Mouse (Mus musculus): ENCODE measurements around the gene Usf2. TPM values are rescaled to one million over a fixed set of nuclear protein-coding genes. Genes with fewer than 3 reads are reported as not detected.

Gene Usf2
- polyA plus RNA-seq (2012; rRNA removed) = 288 and 342 TPM in 2 replicates

GRCm38 (mm10) chr7:30956756-30957366 lies at the start of gene Usf2:
TSS of gene Usf2 (minus strand) at chr7:30956803.
- H3K36me3 ChIP-seq (ENCODE audit: control insufficient read depth, insufficient read depth, low read length) = peaks cover 31% of the 10 kb centered on the region
- WGBS = 9% methylated on average over 63 of the region's 82 CpGs
- peaks cover 12% of the 10 kb centered on the region for H3K4me1 ChIP-seq (replicated peaks; ENCODE audit: control insufficient read depth, insufficient read depth, low read length)
- H3K4me3 ChIP-seq (ENCODE audit: control insufficient read depth, insufficient read depth, low read length) = peak within 1 kb of the TSS; percentile 70
- no peak for TF ChIP-seq CTCF (IDR thresholded peaks at IDR 0.05; ENCODE audit: borderline replicate concordance, control insufficient read depth, extremely low read depth, insufficient read depth, low read length, poor library complexity)
- TF ChIP-seq POLR2A (IDR thresholded peaks at IDR 0.05; ENCODE audit: control insufficient read depth, extremely low read depth, insufficient read depth, low read length, poor library complexity) = no peak; the same call in none of the 2 replicates
- no peaks in the 10 kb centered on the region for H3K27me3 ChIP-seq (ENCODE audit: control insufficient read depth, insufficient read depth, low read length)
- peak within 1 kb of the TSS; percentile 60 for H3K27ac ChIP-seq (ENCODE audit: control insufficient read depth, insufficient read depth, low read length)
- DNase-seq = peak; percentile 64

- 8% methylated on average over 8 of the region's 8 CpGs for whole genome bisulfite sequencing
- Histone ChIP-seq H3K4me1 (replicated peaks; ENCODE audit: control insufficient read depth, insufficient read depth, low read length) (peaks cover 26% of the 10 kb centered on the region), H3K4me3 (ENCODE audit: control insufficient read depth, insufficient read depth, low read length) (no peak overlapping the region), H3K27ac (ENCODE audit: control insufficient read depth, insufficient read depth, low read length) (peak overlapping the region; percentile 70), H3K36me3 (ENCODE audit: control insufficient read depth, insufficient read depth, low read length) (no peaks in the 10 kb centered on the region), H3K27me3 (ENCODE audit: control insufficient read depth, insufficient read depth, low read length) (no peaks in the 10 kb centered on the region)
- TF ChIP-seq POLR2A (IDR thresholded peaks at IDR 0.05; ENCODE audit: control insufficient read depth, extremely low read depth, insufficient read depth, low read length, poor library complexity) (no peak), CTCF (IDR thresholded peaks at IDR 0.05; ENCODE audit: borderline replicate concordance, control insufficient read depth, extremely low read depth, insufficient read depth, low read length, poor library complexity) (no peak)
- DNase-seq = peak; percentile 36
Measured at GRCm38 (mm10) chr7:31002650-31003049, 46.0 kb upstream of the Usf2 start.

GRCm38 (mm10) chr7:31000505-31001020 lies 44.0 kb upstream of the Usf2 start:
- Histone ChIP-seq H3K27me3 (ENCODE audit: control insufficient read depth, insufficient read depth, low read length) (no peaks in the 10 kb centered on the region), H3K4me1 (replicated peaks; ENCODE audit: control insufficient read depth, insufficient read depth, low read length) (peaks cover 26% of the 10 kb centered on the region), H3K4me3 (ENCODE audit: control insufficient read depth, insufficient read depth, low read length) (no peak overlapping the region), H3K36me3 (ENCODE audit: control insufficient read depth, insufficient read depth, low read length) (no peaks in the 10 kb centered on the region), H3K27ac (ENCODE audit: control insufficient read depth, insufficient read depth, low read length) (no peak overlapping the region)
- DNase-seq = peak; percentile 30
- WGBS = 2% methylated on average over 7 of the region's 7 CpGs
- TF ChIP-seq POLR2A (IDR thresholded peaks at IDR 0.05; ENCODE audit: control insufficient read depth, extremely low read depth, insufficient read depth, low read length, poor library complexity) (no peak), CTCF (IDR thresholded peaks at IDR 0.05; ENCODE audit: borderline replicate concordance, control insufficient read depth, extremely low read depth, insufficient read depth, low read length, poor library complexity) (no peak)

GRCm38 (mm10) chr7:30996491-30996890 lies 39.9 kb upstream of the Usf2 start:
- Histone ChIP-seq H3K4me3 (ENCODE audit: control insufficient read depth, insufficient read depth, low read length) (no peak overlapping the region), H3K36me3 (ENCODE audit: control insufficient read depth, insufficient read depth, low read length) (no peaks in the 10 kb centered on the region), H3K27ac (ENCODE audit: control insufficient read depth, insufficient read depth, low read length) (no peak overlapping the region), H3K27me3 (ENCODE audit: control insufficient read depth, insufficient read depth, low read length) (no peaks in the 10 kb centered on the region), H3K4me1 (replicated peaks; ENCODE audit: control insufficient read depth, insufficient read depth, low read length) (peaks cover 16% of the 10 kb centered on the region)
- WGBS = 95% methylated on average over 2 of the region's 2 CpGs
- DNase-seq = no peak
- no peak for TF ChIP-seq CTCF (IDR thresholded peaks at IDR 0.05; ENCODE audit: borderline replicate concordance, control insufficient read depth, extremely low read depth, insufficient read depth, low read length, poor library complexity)
- TF ChIP-seq POLR2A (IDR thresholded peaks at IDR 0.05; ENCODE audit: control insufficient read depth, extremely low read depth, insufficient read depth, low read length, poor library complexity) = no peak

- Histone ChIP-seq H3K27me3 (ENCODE audit: control insufficient read depth, insufficient read depth, low read length) (no peaks in the 10 kb centered on the region), H3K4me3 (ENCODE audit: control insufficient read depth, insufficient read depth, low read length) (no peak overlapping the region), H3K36me3 (ENCODE audit: control insufficient read depth, insufficient read depth, low read length) (no peaks in the 10 kb centered on the region), H3K4me1 (replicated peaks; ENCODE audit: control insufficient read depth, insufficient read depth, low read length) (peaks cover 2% of the 10 kb centered on the region; the same call in 1 of the 2 replicates), H3K27ac (ENCODE audit: control insufficient read depth, insufficient read depth, low read length) (no peak overlapping the region)
- DNase-seq = no peak
- TF ChIP-seq CTCF (IDR thresholded peaks at IDR 0.05; ENCODE audit: borderline replicate concordance, control insufficient read depth, extremely low read depth, insufficient read depth, low read length, poor library complexity) (no peak), POLR2A (IDR thresholded peaks at IDR 0.05; ENCODE audit: control insufficient read depth, extremely low read depth, insufficient read depth, low read length, poor library complexity) (no peak)
- WGBS = 95% methylated on average over 5 of the region's 5 CpGs
Measured at GRCm38 (mm10) chr7:30993986-30994385, 37.4 kb upstream of the Usf2 start.

GRCm38 (mm10) chr7:30992148-30992547 lies 35.5 kb upstream of the Usf2 start:
- no peak overlapping the region for H3K27ac ChIP-seq (ENCODE audit: control insufficient read depth, insufficient read depth, low read length)
- H3K4me3 ChIP-seq (ENCODE audit: control insufficient read depth, insufficient read depth, low read length) = no peak overlapping the region
- peaks cover 2% of the 10 kb centered on the region; the same call in 1 of the 2 replicates for H3K4me1 ChIP-seq (replicated peaks; ENCODE audit: control insufficient read depth, insufficient read depth, low read length)
- TF ChIP-seq POLR2A (IDR thresholded peaks at IDR 0.05; ENCODE audit: control insufficient read depth, extremely low read depth, insufficient read depth, low read length, poor library complexity) (no peak), CTCF (IDR thresholded peaks at IDR 0.05; ENCODE audit: borderline replicate concordance, control insufficient read depth, extremely low read depth, insufficient read depth, low read length, poor library complexity) (no peak)
- WGBS = 72% methylated on average over 5 of the region's 5 CpGs
- H3K27me3 ChIP-seq (ENCODE audit: control insufficient read depth, insufficient read depth, low read length) = no peaks in the 10 kb centered on the region
- no peak for DNase-seq
- no peaks in the 10 kb centered on the region for H3K36me3 ChIP-seq (ENCODE audit: control insufficient read depth, insufficient read depth, low read length)

All from thymus, adult 2 months (tissue).